Mouse (Mus musculus): ENCODE measurements around the gene Slamf7. TPM values are rescaled to one million over a fixed set of nuclear protein-coding genes. Genes with fewer than 3 reads are reported as not detected.

The Slamf7 gene
- total and polyA plus RNA-seq, 3 experiments, result 0.16 to 0.35 (median 0.21) TPM

DNA sequence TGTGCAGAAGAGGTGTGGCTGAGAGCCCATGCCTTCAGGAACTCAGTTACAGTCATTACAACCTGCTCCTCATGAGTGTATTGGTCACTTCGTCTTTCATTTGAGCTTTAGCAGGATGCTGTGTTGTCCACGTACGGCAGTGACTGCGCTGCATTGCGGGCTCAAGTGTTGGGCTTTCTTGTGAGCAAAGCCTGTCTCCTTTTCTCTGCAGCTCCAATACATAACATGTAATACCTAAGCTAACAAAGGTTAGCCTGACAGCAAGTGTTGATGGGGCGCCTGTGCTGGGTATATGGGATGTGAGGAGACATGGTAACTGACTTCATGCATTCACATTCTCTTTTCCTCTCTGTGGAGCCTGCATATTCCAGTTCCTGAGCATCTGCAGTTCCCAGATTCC, 32.7 kb downstream of the Slamf7 start:
- H3K4me3 ChIP-seq, result no peak overlapping the region
- no peaks in the 10 kb centered on the region for H3K27me3 ChIP-seq (ENCODE audit: control insufficient read depth, insufficient read depth, low read length)
- no peaks in the 10 kb centered on the region for H3K79me2 ChIP-seq (replicated peaks; ENCODE audit: control insufficient read depth, insufficient read depth, low read length)
- no peak for DNase-seq
- no peak overlapping the region for H3K27ac ChIP-seq
- H3K4me1 ChIP-seq (ENCODE audit: control insufficient read depth, insufficient read depth, low read length), result no peaks in the 10 kb centered on the region
- H3K36me3 ChIP-seq (ENCODE audit: control insufficient read depth, insufficient read depth, low read length), result no peaks in the 10 kb centered on the region
- intact Hi-C loops (cut with DNase I), result no loop called here
- H3K9ac ChIP-seq (ENCODE audit: low read depth, low read length), result no peak overlapping the region
- WGBS, result 89% methylated on average over 6 of the region's 6 CpGs
- no peak for TF ChIP-seq CTCF (IDR thresholded peaks at IDR 0.05)
- no peak for TF ChIP-seq POLR2A (IDR thresholded peaks at IDR 0.05; ENCODE audit: insufficient read depth, low read depth, low read length)
- no peak for TF ChIP-seq EP300 (IDR thresholded peaks at IDR 0.05; ENCODE audit: insufficient read depth, low read depth, low read length)

DNA sequence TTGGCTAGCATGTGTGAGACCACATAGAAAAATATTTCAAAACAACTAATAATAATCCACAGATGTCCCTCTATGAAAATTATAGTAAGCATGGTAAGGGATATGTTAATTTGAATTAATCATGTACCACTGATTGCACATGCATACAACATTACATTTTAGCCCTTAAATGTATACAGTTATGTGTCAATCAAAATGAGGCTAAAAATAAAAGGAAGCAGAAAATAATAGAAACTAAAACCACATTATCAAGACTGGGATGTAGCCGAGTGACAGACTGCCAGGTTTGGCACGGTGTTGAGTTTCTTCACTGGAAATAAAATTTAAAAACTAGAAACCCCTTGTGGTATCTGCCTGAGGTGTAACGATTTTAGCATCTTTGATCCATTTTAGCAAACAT, 33.2 kb downstream of the Slamf7 start:
- Histone ChIP-seq H3K79me2 (replicated peaks; ENCODE audit: control insufficient read depth, insufficient read depth, low read length) (no peaks in the 10 kb centered on the region), H3K36me3 (ENCODE audit: control insufficient read depth, insufficient read depth, low read length) (no peaks in the 10 kb centered on the region), H3K27me3 (ENCODE audit: control insufficient read depth, insufficient read depth, low read length) (no peaks in the 10 kb centered on the region), H3K4me1 (ENCODE audit: control insufficient read depth, insufficient read depth, low read length) (no peaks in the 10 kb centered on the region), H3K27ac (no peak overlapping the region), H3K9ac (ENCODE audit: low read depth, low read length) (no peak overlapping the region), H3K4me3 (no peak overlapping the region)
- DNase-seq, result no peak
- 68% methylated on average over 3 of the region's 3 CpGs for WGBS
- intact Hi-C loops (cut with DNase I), result no loop called here
- TF ChIP-seq EP300 (IDR thresholded peaks at IDR 0.05; ENCODE audit: insufficient read depth, low read depth, low read length), result no peak
- TF ChIP-seq CTCF (IDR thresholded peaks at IDR 0.05), result no peak
- no peak for TF ChIP-seq POLR2A (IDR thresholded peaks at IDR 0.05; ENCODE audit: insufficient read depth, low read depth, low read length)

DNA sequence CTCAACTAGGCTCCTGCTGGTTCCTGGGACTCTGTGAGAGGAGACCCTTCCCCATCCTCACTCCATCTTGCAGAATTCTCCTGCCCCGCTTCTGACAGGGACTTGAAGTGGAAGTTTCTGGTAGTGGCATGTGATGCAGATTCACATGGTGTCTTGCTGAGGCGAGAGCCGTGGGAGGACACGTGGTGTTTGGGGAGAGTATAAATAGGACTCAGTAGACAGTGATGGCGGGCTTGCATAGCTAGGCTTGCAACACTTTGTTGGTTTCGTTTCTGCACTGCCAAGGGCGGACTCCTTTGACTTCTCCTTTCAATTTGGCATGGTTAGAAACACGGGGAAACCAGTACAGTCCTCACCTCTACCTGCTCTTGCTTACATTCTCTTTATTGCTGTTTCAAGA, 33.8 kb downstream of the Slamf7 start:
- Histone ChIP-seq H3K9ac (ENCODE audit: low read depth, low read length) (no peak overlapping the region), H3K36me3 (ENCODE audit: control insufficient read depth, insufficient read depth, low read length) (no peaks in the 10 kb centered on the region), H3K27ac (no peak overlapping the region), H3K27me3 (ENCODE audit: control insufficient read depth, insufficient read depth, low read length) (no peaks in the 10 kb centered on the region), H3K4me1 (ENCODE audit: control insufficient read depth, insufficient read depth, low read length) (no peaks in the 10 kb centered on the region), H3K79me2 (replicated peaks; ENCODE audit: control insufficient read depth, insufficient read depth, low read length) (no peaks in the 10 kb centered on the region), H3K4me3 (no peak overlapping the region)
- no peak for TF ChIP-seq EP300 (IDR thresholded peaks at IDR 0.05; ENCODE audit: insufficient read depth, low read depth, low read length)
- TF ChIP-seq POLR2A (IDR thresholded peaks at IDR 0.05; ENCODE audit: insufficient read depth, low read depth, low read length), result no peak
- no peak for TF ChIP-seq CTCF (IDR thresholded peaks at IDR 0.05)
- peak in 1 of 2 experiments; percentile 69 for DNase-seq
- intact Hi-C loops (cut with DNase I), result no loop called here
- WGBS, result 69% methylated on average over 8 of the region's 8 CpGs

DNA sequence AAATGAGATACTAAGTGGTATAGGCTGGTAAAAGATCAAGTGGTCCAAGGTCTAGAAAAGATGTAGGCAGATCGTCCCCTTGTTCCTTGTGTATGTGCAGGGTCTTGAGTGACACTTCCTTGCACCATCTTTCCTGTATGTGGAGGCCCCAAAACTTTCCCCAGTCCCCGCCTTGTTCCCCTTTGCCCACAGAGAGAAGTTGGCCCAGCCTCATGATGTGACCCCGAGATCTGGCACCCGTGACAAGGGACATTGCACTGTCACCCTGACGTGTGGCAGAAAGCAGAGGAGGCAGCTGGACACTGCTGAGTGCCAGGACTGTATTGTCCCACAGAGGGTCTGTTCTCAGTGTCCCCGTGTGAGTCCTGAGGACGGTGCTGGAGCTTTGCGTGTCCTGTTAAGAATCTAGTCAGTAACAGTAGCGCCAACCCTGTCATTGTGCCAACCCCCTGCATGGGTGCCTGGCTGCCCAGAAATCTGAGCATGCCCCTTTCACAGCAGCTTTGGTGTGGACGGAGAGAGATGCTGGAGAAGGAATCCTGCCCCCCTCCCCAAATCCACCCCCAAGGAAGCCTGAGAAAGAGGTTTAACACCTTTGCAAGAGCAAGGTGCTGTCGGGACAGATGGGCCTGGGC, 35.8 kb downstream of the Slamf7 start:
- 71% methylated on average over 11 of the region's 11 CpGs for WGBS
- intact Hi-C loops (cut with DNase I), result no loop called here

DNA sequence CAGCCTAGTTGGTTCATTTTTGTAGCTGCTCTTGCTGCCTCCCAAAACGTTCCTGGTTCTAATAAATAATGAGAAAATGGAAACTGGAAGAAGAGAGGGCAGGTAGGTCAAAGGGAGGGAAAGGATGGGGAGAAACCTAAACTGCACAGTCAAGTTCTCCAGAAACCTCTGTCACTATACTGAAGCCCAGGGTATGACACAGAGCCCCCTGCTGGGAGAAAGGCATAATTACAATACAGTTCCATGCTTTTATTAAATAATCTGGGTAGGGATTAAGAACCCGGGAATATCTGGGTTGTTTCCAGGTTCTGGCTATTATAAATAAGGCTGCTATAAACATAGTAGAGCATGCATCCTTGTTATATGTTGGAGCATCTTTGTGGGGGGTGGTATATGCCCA, 38.9 kb downstream of the Slamf7 start:
- no peak for DNase-seq

More for the DNA sequence above, 35.8 kb downstream of the Slamf7 start:
- Histone ChIP-seq H3K36me3 (ENCODE audit: control insufficient read depth, insufficient read depth, low read length) (no peaks in the 10 kb centered on the region), H3K27ac (no peak overlapping the region), H3K4me1 (ENCODE audit: control insufficient read depth, insufficient read depth, low read length) (no peaks in the 10 kb centered on the region), H3K4me3 (no peak overlapping the region), H3K79me2 (replicated peaks; ENCODE audit: control insufficient read depth, insufficient read depth, low read length) (no peaks in the 10 kb centered on the region), H3K9ac (ENCODE audit: low read depth, low read length) (no peak overlapping the region), H3K27me3 (ENCODE audit: control insufficient read depth, insufficient read depth, low read length) (no peaks in the 10 kb centered on the region)
- TF ChIP-seq POLR2A (IDR thresholded peaks at IDR 0.05; ENCODE audit: insufficient read depth, low read depth, low read length), result no peak
- no peak for TF ChIP-seq EP300 (IDR thresholded peaks at IDR 0.05; ENCODE audit: insufficient read depth, low read depth, low read length)
- no peak for TF ChIP-seq CTCF (IDR thresholded peaks at IDR 0.05)
- peak in 1 of 2 experiments; percentile 31 for DNase-seq

DNA sequence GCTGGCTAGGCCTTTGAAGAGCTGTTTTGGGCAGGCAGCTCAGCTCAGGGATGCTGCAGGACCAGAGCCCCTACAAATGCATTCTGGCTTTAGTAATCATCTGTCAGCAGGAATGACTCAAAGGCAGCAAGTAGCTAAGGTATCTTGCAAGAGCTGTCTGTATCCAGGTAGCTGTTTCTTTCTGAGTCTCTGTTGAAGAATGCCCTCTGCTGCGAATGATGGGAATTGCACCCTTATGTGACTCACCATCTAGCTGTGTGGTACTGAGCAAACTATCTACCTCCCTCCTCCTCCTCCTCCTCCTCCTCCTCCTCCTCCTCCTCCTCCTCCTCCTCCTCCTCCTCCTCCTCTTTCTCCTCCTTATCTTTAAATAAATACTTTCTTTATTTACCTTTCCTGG, 42.1 kb downstream of the Slamf7 start:
- Histone ChIP-seq H3K4me3 (no peak overlapping the region), H3K27me3 (ENCODE audit: control insufficient read depth, insufficient read depth, low read length) (no peaks in the 10 kb centered on the region), H3K27ac (no peak overlapping the region), H3K4me1 (ENCODE audit: control insufficient read depth, insufficient read depth, low read length) (no peaks in the 10 kb centered on the region), H3K79me2 (replicated peaks; ENCODE audit: control insufficient read depth, insufficient read depth, low read length) (no peaks in the 10 kb centered on the region), H3K9ac (ENCODE audit: low read depth, low read length) (no peak overlapping the region), H3K36me3 (ENCODE audit: control insufficient read depth, insufficient read depth, low read length) (no peaks in the 10 kb centered on the region)
- no peak for TF ChIP-seq POLR2A (IDR thresholded peaks at IDR 0.05; ENCODE audit: insufficient read depth, low read depth, low read length)
- TF ChIP-seq CTCF (IDR thresholded peaks at IDR 0.05), result peak; percentile 28; the same call in 1 of the 2 replicates
- no peak for TF ChIP-seq EP300 (IDR thresholded peaks at IDR 0.05; ENCODE audit: insufficient read depth, low read depth, low read length)
- 43% methylated on average over 1 of the region's 1 CpGs for WGBS
- no peak for DNase-seq
- intact Hi-C loops (cut with DNase I), result no loop called here

More for the DNA sequence above, 38.9 kb downstream of the Slamf7 start:
- intact Hi-C loops (cut with DNase I), result no loop called here
- H3K27ac ChIP-seq, result no peak overlapping the region
- no peak overlapping the region for H3K9ac ChIP-seq (ENCODE audit: low read depth, low read length)
- TF ChIP-seq EP300 (IDR thresholded peaks at IDR 0.05; ENCODE audit: insufficient read depth, low read depth, low read length) (no peak), CTCF (IDR thresholded peaks at IDR 0.05) (peak; percentile 68)
- WGBS, result 21% methylated on average over 2 of the region's 2 CpGs
- no peaks in the 10 kb centered on the region for H3K79me2 ChIP-seq (replicated peaks; ENCODE audit: control insufficient read depth, insufficient read depth, low read length)
- no peak overlapping the region for H3K4me3 ChIP-seq
- no peaks in the 10 kb centered on the region for H3K36me3 ChIP-seq (ENCODE audit: control insufficient read depth, insufficient read depth, low read length)
- no peaks in the 10 kb centered on the region for H3K27me3 ChIP-seq (ENCODE audit: control insufficient read depth, insufficient read depth, low read length)
- H3K4me1 ChIP-seq (ENCODE audit: control insufficient read depth, insufficient read depth, low read length), result no peaks in the 10 kb centered on the region

Measured in heart, adult 2 months (tissue).